Mouse (Mus musculus): ENCODE measurements around the gene 4933402N03Rik. TPM values are rescaled to one million over a fixed set of nuclear protein-coding genes. Genes with fewer than 3 reads are reported as not detected.

Gene 4933402N03Rik
- not detected in 2 replicates for polyA plus RNA-seq (2012; rRNA removed; ENCODE audit: low replicate concordance)

DNA sequence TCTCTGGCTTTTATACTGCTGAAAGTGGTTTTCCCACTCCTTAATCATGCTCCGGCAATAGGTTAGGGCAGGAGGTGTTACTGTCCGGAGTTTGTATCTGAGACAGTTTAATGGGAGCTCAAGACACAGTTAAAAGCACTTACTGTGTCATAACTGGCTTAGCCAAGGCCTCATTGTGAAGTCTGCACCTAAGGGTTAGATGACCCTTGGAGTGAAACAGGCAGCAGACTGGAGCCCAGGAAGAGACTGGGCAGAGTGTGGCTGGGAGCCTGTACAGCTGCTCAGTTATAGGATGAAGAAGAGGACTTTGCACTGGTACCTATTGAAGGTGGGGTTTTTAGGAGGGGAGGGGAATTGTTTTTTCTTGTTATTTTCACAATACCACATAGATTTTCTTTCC is at the start of gene 4933402N03Rik:
Gene 4933402N03Rik (minus strand): TSS at position 101 of the 400 bp plus-strand sequence.

DNA sequence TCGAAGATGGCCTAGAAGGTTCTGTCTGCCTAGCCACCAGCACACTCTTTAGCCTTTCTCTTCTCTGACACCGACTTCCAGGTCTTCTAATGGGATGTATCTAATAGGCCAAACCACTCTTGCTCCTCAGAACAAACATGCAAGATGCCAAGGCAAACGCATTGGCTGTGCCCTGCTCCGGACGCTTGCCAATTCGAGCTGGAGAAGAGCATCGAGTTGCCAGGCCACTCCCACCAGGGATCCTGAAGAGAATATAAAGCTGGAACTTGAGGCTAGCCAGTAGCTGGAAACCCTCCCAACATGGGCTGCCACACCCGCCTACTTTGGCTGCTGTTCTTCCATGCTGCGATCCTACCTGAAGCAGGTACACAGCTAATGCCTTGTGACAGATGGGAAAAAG is 28.0 kb upstream of the 4933402N03Rik start, which contains the start of gene 5430419D17Rik:
Gene 5430419D17Rik (plus strand): TSS at position 282 of the 400 bp plus-strand sequence.

Other genes starting within 250 kb of the 4933402N03Rik start
- gene Htra1, start 210.2 kb downstream of the 4933402N03Rik start, polyA plus RNA-seq (2012; rRNA removed; ENCODE audit: low replicate concordance), result 22.3 and 27.8 TPM in 2 replicates
- 143 and 710 TPM in 2 replicates for gene Dmbt1, start 114.3 kb downstream of the 4933402N03Rik start, polyA plus RNA-seq (2012; rRNA removed; ENCODE audit: low replicate concordance)
- gene 5430419D17Rik, start 28.1 kb upstream of the 4933402N03Rik start, polyA plus RNA-seq (2012; rRNA removed; ENCODE audit: low replicate concordance), result 0.39 TPM in 1 of 2 replicates, not detected in the other
- gene Cuzd1, start 176.0 kb upstream of the 4933402N03Rik start, polyA plus RNA-seq (2012; rRNA removed; ENCODE audit: low replicate concordance), result 5.6 TPM in 1 of 2 replicates, not detected in the other
- 0.15 TPM in 1 of 2 replicates, not detected in the other for gene Fam24b, start 183.2 kb upstream of the 4933402N03Rik start, polyA plus RNA-seq (2012; rRNA removed; ENCODE audit: low replicate concordance)
- gene Fam24a, start 187.6 kb upstream of the 4933402N03Rik start, polyA plus RNA-seq (2012; rRNA removed; ENCODE audit: low replicate concordance), result not detected in 2 replicates
- gene 2310057M21Rik, start 216.4 kb upstream of the 4933402N03Rik start, polyA plus RNA-seq (2012; rRNA removed; ENCODE audit: low replicate concordance), result 1.2 and 6.0 TPM in 2 replicates
- gene Pstk, start 224.8 kb upstream of the 4933402N03Rik start, polyA plus RNA-seq (2012; rRNA removed; ENCODE audit: low replicate concordance), result 44.4 and 63.0 TPM in 2 replicates